ENCODE assay signal across 8 mouse cellular contexts in the genomic region with DNA sequence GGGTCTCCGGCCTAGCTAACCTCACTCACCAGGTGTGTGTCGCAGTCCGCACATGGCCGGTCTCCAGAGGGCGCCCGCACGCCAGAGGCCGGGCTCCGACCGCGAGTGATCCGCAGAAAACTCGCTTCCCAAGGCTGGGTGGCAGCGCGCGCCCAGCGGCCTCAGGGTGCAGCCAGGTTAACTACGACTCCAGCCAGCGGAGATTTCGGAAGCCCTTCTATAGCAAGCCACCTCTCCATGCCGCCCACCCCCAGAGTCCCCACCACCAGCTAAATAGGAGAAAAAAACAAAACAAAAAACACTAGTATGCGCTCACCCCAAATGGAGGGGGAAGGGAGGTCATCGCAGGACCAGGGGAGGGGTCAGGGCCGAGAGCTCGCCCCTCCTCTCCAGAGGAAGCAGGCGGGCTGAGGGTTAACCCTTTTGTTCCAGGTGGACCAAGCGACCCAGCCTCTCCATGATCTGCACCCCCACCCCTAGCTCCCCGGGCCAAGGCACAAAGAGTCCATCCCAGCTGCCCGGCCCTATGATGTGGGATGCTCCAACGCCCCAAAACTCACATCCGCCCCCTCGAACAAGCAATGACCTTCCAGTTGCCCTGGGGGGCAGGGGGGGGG. TPM values are rescaled to one million over a fixed set of nuclear protein-coding genes. Genes with fewer than 3 reads are reported as not detected.
DNase-seq lines count a peak whose midpoint lies in the region; ATAC-seq and TF ChIP-seq lines count a peak whose summit lies in the region.

No protein-coding gene starts in this region.

- DNase-seq in heart, adult 2 months: peak; percentile 61 to 62
- DNase-seq in heart, postnatal 25 days (ENCODE audit: low spot score): no peak
- peak; percentile 92 for DNase-seq in embryo, embryonic 10 days (ENCODE audit: low spot score)
- DNase-seq in lung, embryonic 14.5 days: peak; percentile 77
- DNase-seq in right cerebral cortex, adult 2 months (ENCODE audit: low spot score in 2 of 2): peak; percentile 34 to 36
- no peak for DNase-seq in c-Kit-positive CD71-positive TER-119-positive erythroid progenitor cells, embryonic 14.5 days (ENCODE audit: low spot score)

- H3K9me3 ChIP-seq in heart, embryonic 13.5 days: no peaks in the 10 kb centered on the region
- H3K9me3 ChIP-seq in kidney, embryonic 16.5 days (ENCODE audit: low read length): no peaks in the 10 kb centered on the region
- no peaks in the 10 kb centered on the region for H3K9me3 ChIP-seq in lung, embryonic 14.5 days (ENCODE audit: low read depth, low read length)

- peak overlapping the region; percentile 89; the same call in 1 of the 2 replicates for H3K27ac ChIP-seq in heart, adult 2 months
- H3K27ac ChIP-seq in heart, embryonic 13.5 days (replicated peaks): peak overlapping the region; percentile 69
- no peak overlapping the region for H3K27ac ChIP-seq in kidney, embryonic 16.5 days (ENCODE audit: low read length)
- no peak overlapping the region for H3K27ac ChIP-seq in lung, embryonic 14.5 days (ENCODE audit: low read depth)

- TF ChIP-seq EP300 in heart, adult 2 months (IDR thresholded peaks at IDR 0.05; ENCODE audit: insufficient read depth, low read depth, low read length): no peak

- no peak for TF ChIP-seq POLR2A in heart, adult 2 months (IDR thresholded peaks at IDR 0.05; ENCODE audit: insufficient read depth, low read depth, low read length)

- intact Hi-C loops in heart, adult 2 months (cut with DNase I): loop anchor here (10.0 kb wide), 1 partner anchor 110 kb away; no protein-coding TSS in a partner anchor
- intact Hi-C loops in heart, postnatal 25 days (cut with DNase I): loop anchor here (10.0 kb wide), 1 partner anchor 110 kb away; no protein-coding TSS in a partner anchor

- peak overlapping the region; percentile 77 for H3K9ac ChIP-seq in heart, adult 2 months (ENCODE audit: low read depth, low read length)
- peak overlapping the region; percentile 84 for H3K9ac ChIP-seq in heart, embryonic 13.5 days
- no peak overlapping the region for H3K9ac ChIP-seq in kidney, embryonic 16.5 days (replicated peaks; ENCODE audit: low read length)
- H3K9ac ChIP-seq in lung, embryonic 14.5 days: no peak overlapping the region; the same call in 1 of the 2 replicates

- H3K79me2 ChIP-seq in heart, adult 2 months (replicated peaks; ENCODE audit: control insufficient read depth, insufficient read depth, low read length): no peaks in the 10 kb centered on the region

- peak; percentile 40; the same call in 1 of the 2 replicates for ATAC-seq in heart, embryonic 13.5 days (ENCODE audit: extremely low read depth, insufficient number of reproducible peaks, low FRiP score, low TSS enrichment)
- ATAC-seq in kidney, embryonic 16.5 days (ENCODE audit: low FRiP score, low TSS enrichment): peak; percentile 78
- 0 out of 2 replicates have a peak, but pooled peaks have one; percentile 33 for ATAC-seq in lung, embryonic 14.5 days (ENCODE audit: insufficient read depth)

- H3K36me3 ChIP-seq in heart, adult 2 months (ENCODE audit: control insufficient read depth, insufficient read depth, low read length): no peaks in the 10 kb centered on the region
- no peaks in the 10 kb centered on the region for H3K36me3 ChIP-seq in heart, embryonic 13.5 days
- no peaks in the 10 kb centered on the region for H3K36me3 ChIP-seq in kidney, embryonic 16.5 days (ENCODE audit: insufficient read depth, low read length)
- no peaks in the 10 kb centered on the region for H3K36me3 ChIP-seq in lung, embryonic 14.5 days (ENCODE audit: insufficient read depth)

- H3K4me3 ChIP-seq in heart, adult 2 months: peak overlapping the region; percentile 56
- peak overlapping the region; percentile 69 for H3K4me3 ChIP-seq in heart, embryonic 13.5 days
- H3K4me3 ChIP-seq in kidney, embryonic 16.5 days (ENCODE audit: low read length): peak overlapping the region; percentile 45
- H3K4me3 ChIP-seq in lung, embryonic 14.5 days (ENCODE audit: low read depth, low read length): peak overlapping the region; percentile 48

- no peaks in the 10 kb centered on the region for H3K4me1 ChIP-seq in heart, adult 2 months (ENCODE audit: control insufficient read depth, insufficient read depth, low read length)
- peaks cover 25% of the 10 kb centered on the region for H3K4me1 ChIP-seq in heart, embryonic 13.5 days
- H3K4me1 ChIP-seq in kidney, embryonic 16.5 days (ENCODE audit: insufficient read depth, low read length): peaks cover 22% of the 10 kb centered on the region
- H3K4me1 ChIP-seq in lung, embryonic 14.5 days (ENCODE audit: insufficient read depth): peaks cover 8% of the 10 kb centered on the region

- 2% methylated on average over 32 of the region's 32 CpGs for WGBS in heart, adult 2 months
- WGBS in heart, embryonic 13.5 days: under 1% methylated on average over 32 of the region's 32 CpGs
- WGBS in kidney, embryonic 16.5 days: under 1% methylated on average over 31 of the region's 32 CpGs
- WGBS in lung, embryonic 14.5 days: under 1% methylated on average over 32 of the region's 32 CpGs

- peak; percentile 64 for TF ChIP-seq CTCF in heart, adult 2 months (IDR thresholded peaks at IDR 0.05)
- TF ChIP-seq CTCF in lung, embryonic 14.5 days (IDR thresholded peaks at IDR 0.05; ENCODE audit: low read depth): peak; percentile 74

- H3K4me2 ChIP-seq in heart, embryonic 13.5 days: peak overlapping the region; percentile 91
- H3K4me2 ChIP-seq in kidney, embryonic 16.5 days (replicated peaks; ENCODE audit: low read depth, low read length): peak overlapping the region; percentile 69
- peak overlapping the region; percentile 89 for H3K4me2 ChIP-seq in lung, embryonic 14.5 days

- peaks cover 3% of the 10 kb centered on the region for H3K27me3 ChIP-seq in heart, adult 2 months (ENCODE audit: control insufficient read depth, insufficient read depth, low read length)
- peaks cover 87% of the 10 kb centered on the region for H3K27me3 ChIP-seq in heart, embryonic 13.5 days (replicated peaks)
- H3K27me3 ChIP-seq in kidney, embryonic 16.5 days (ENCODE audit: insufficient read depth, low read length): peaks cover 95% of the 10 kb centered on the region
- peaks cover 74% of the 10 kb centered on the region for H3K27me3 ChIP-seq in lung, embryonic 14.5 days (ENCODE audit: insufficient read depth, low read length)

RNA-seq across cellular contexts. Expression of gene Sall4, which starts 2.6 kb away (rescaled TPM):
- total RNA-seq in heart, adult 2 months (2021): 1 to 10 TPM; 1.5 to 2.3 TPM
- 1.2 and 1.3 TPM in 2 replicates for polyA plus RNA-seq in heart, adult 2 months (2012; rRNA removed)
- total RNA-seq in heart, postnatal 25 days (2021): 1 to 10 TPM; 2.3 to 2.4 TPM
- polyA plus RNA-seq in heart, embryonic 13.5 days (2015; fragmentation: Nextera tagmentation; extraction: Ambion mirVana): 1.1 and 1.5 TPM in 2 replicates
- polyA plus RNA-seq in kidney, embryonic 16.5 days (2015; fragmentation: Nextera tagmentation; extraction: Ambion mirVana): 0.09 and 0.23 TPM in 2 replicates
- polyA plus RNA-seq in lung, embryonic 14.5 days (2014; fragmentation: Nextera tagmentation; extraction: Ambion mirVana): 0.22 and 0.33 TPM in 2 replicates

RNA-seq across cellular contexts. Expression of gene Atp9a, which starts 23.0 kb away (rescaled TPM):
- 10 to 100 TPM; 50.5 to 56.9 TPM for total RNA-seq in heart, adult 2 months (2021)
- polyA plus RNA-seq in heart, adult 2 months (2012; rRNA removed): 51.5 and 64.3 TPM in 2 replicates
- 10 to 100 TPM; 44.9 to 54.1 TPM for total RNA-seq in heart, postnatal 25 days (2021)
- polyA plus RNA-seq in heart, embryonic 13.5 days (2015; fragmentation: Nextera tagmentation; extraction: Ambion mirVana): 11.5 and 13.1 TPM in 2 replicates
- polyA plus RNA-seq in kidney, embryonic 16.5 days (2015; fragmentation: Nextera tagmentation; extraction: Ambion mirVana): 10.3 and 12.4 TPM in 2 replicates
- polyA plus RNA-seq in lung, embryonic 14.5 days (2014; fragmentation: Nextera tagmentation; extraction: Ambion mirVana): 9.5 and 9.6 TPM in 2 replicates

Comparison
In these comparisons a context has a peak if more than half of its experiments do, and no peak if none do; other contexts are left out.
1. DNase-seq: peak in heart, adult 2 months (2 of 2), embryo, embryonic 10 days (single experiment), lung, embryonic 14.5 days (single experiment) and right cerebral cortex, adult 2 months (2 of 2); none in heart, postnatal 25 days (single experiment) and c-Kit-positive CD71-positive TER-119-positive erythroid progenitor cells, embryonic 14.5 days (single experiment).
2. H3K27ac ChIP-seq: peak in heart, adult 2 months (single experiment) and heart, embryonic 13.5 days (single experiment); none in kidney, embryonic 16.5 days (single experiment) and lung, embryonic 14.5 days (single experiment).
3. H3K9ac ChIP-seq: peak in heart, adult 2 months (single experiment) and heart, embryonic 13.5 days (single experiment); none in kidney, embryonic 16.5 days (single experiment) and lung, embryonic 14.5 days (single experiment).
4. Peak in every context shown above with its lines, with median percentiles within 50 percentile points of each other: H3K4me3 ChIP-seq, ATAC-seq and H3K4me2 ChIP-seq.